Mouse (Mus musculus) right cerebral cortex, postnatal 10 days (tissue): ENCODE measurements at regions not wholly inside any gene's neighbourhood (a gene's known extent, or its start where the extent isn't known, plus 50 kb on each side); places are given as distances from the start of the nearest gene placed in this dataset.

Experiments
- DNase-seq, 2 experiments: peaks; one replicate each; pipeline ENCODE4 v3.0.0; 2021; ENCODE audit warnings: low spot score in 2 of 2

GRCm38 (mm10) chr4:48725660-48726348 is 62.5 kb downstream of the Cavin4 start:
- peak; percentile 86 to 90 for DNase-seq

GRCm38 (mm10) chr4:48726349-48726835 is 63.1 kb downstream of the Cavin4 start:
- no peak for DNase-seq

- DNase-seq = no peak
Observed at GRCm38 (mm10) chr4:48734854-48735564, 71.7 kb downstream of the Cavin4 start.

GRCm38 (mm10) chr4:48746237-48746636 is 82.9 kb downstream of the Cavin4 start:
- DNase-seq = no peak

GRCm38 (mm10) chr4:48749566-48749965 is 86.3 kb downstream of the Cavin4 start:
- no peak for DNase-seq

GRCm38 (mm10) chr4:48750087-48750486 is 86.8 kb downstream of the Cavin4 start:
- DNase-seq = no peak

- DNase-seq = peak; percentile 84 to 88
Observed at GRCm38 (mm10) chr4:48754466-48755171, 91.3 kb downstream of the Cavin4 start.

- DNase-seq = no peak
Observed at GRCm38 (mm10) chr4:48760625-48761024, 97.3 kb downstream of the Cavin4 start.

- DNase-seq = no peak
Observed at GRCm38 (mm10) chr4:48766458-48766857, 103.1 kb downstream of the Cavin4 start.

- no peak for DNase-seq
Observed at GRCm38 (mm10) chr4:48770403-48770953, 107.2 kb downstream of the Cavin4 start.

GRCm38 (mm10) chr4:48770954-48771665 is 107.8 kb downstream of the Cavin4 start:
- peak; percentile 66 to 67 for DNase-seq

GRCm38 (mm10) chr4:48771836-48772235 is 108.5 kb downstream of the Cavin4 start:
- DNase-seq = peak; percentile 48 to 55

- peak; percentile 67 to 87 for DNase-seq
Observed at GRCm38 (mm10) chr4:48779202-48779905, 116.0 kb downstream of the Cavin4 start.

GRCm38 (mm10) chr4:48779955-48780354 is 116.6 kb downstream of the Cavin4 start:
- no peak for DNase-seq

- peak in 1 of 2 experiments; percentile 44 for DNase-seq
Observed at GRCm38 (mm10) chr4:48781099-48781498, 117.8 kb downstream of the Cavin4 start.

- no peak for DNase-seq
Observed at GRCm38 (mm10) chr4:48782686-48783085, 119.4 kb downstream of the Cavin4 start.

- no peak for DNase-seq
Observed at GRCm38 (mm10) chr4:48791096-48791495, 127.8 kb downstream of the Cavin4 start.

- DNase-seq = no peak
Observed at GRCm38 (mm10) chr4:48803777-48804176, 140.5 kb downstream of the Cavin4 start.

- no peak for DNase-seq
Observed at GRCm38 (mm10) chr4:48808571-48808970, 145.3 kb downstream of the Cavin4 start.

GRCm38 (mm10) chr4:48833718-48834117 is 170.4 kb downstream of the Cavin4 start:
- no peak for DNase-seq

- DNase-seq = peak in 1 of 2 experiments; percentile 47
Observed at GRCm38 (mm10) chr4:48842777-48843214, 179.5 kb downstream of the Cavin4 start.
